Mouse (Mus musculus) CH12.LX (cell line): ENCODE measurements at regions not wholly inside any gene's neighbourhood (a gene's known extent, or its start where the extent isn't known, plus 50 kb on each side); places are given as distances from the start of the nearest gene placed in this dataset.

Source experiments
- DNase-seq: peaks from one replicate; pipeline ENCODE4 v3.0.0-alpha.2; 2013; ENCODE audit errors: extremely low read depth
- H3K27ac ChIP-seq: 2 replicates; pipeline ENCODE4 v1.5.1; 2012; ENCODE audit warnings: low read depth, mild to moderate bottlenecking, control low read depth, moderate library complexity; ENCODE audit not compliant: insufficient read depth
- H3K27me3 ChIP-seq: replicated peaks from 2 replicates; pipeline ENCODE3; 2012; ENCODE audit warnings: inconsistent platforms
- H3K36me3 ChIP-seq, 2 experiments: replicated peaks in 1 of 2; 2 replicates each; pipeline versions ENCODE3 to v1.6.1; 2012; ENCODE audit warnings: inconsistent platforms in 1 of 2, low read length in 1 of 2, mild to moderate bottlenecking in 1 of 2, mixed read lengths in 1 of 2, moderate library complexity in 1 of 2; ENCODE audit not compliant: control insufficient read depth in 1 of 2, insufficient read depth in 1 of 2
- H3K4me1 ChIP-seq, 2 experiments: 2 replicates each; pipeline ENCODE4 v1.6.1; 2012; ENCODE audit warnings: inconsistent platforms in 1 of 2, moderate library complexity in 1 of 2; ENCODE audit not compliant: insufficient read depth in 2 of 2, control insufficient read depth in 1 of 2
- H3K4me2 ChIP-seq: 2 replicates; pipeline ENCODE4 v1.6.1; 2012; ENCODE audit warnings: low read depth, mild to moderate bottlenecking, control low read depth; ENCODE audit not compliant: poor library complexity, insufficient read depth, severe bottlenecking
- H3K4me3 ChIP-seq, 3 experiments: fragments of 150-350 bp in 1 of 3; sonication (generic) in 1 of 3; replicated peaks in 1 of 3; 2 replicates each; pipeline versions ENCODE3 to v1.5.1; 2011 to 2012; ENCODE audit warnings: low read depth in 2 of 3, low read length in 2 of 3, mild to moderate bottlenecking in 2 of 3, moderate library complexity in 2 of 3, control low read depth in 1 of 3, improper control_type of control experiment in 1 of 3, inconsistent platforms in 1 of 3, mixed read lengths in 1 of 3; ENCODE audit not compliant: poor library complexity in 1 of 3
- H3K79me2 ChIP-seq: replicated peaks from 2 replicates; pipeline ENCODE4 v1.6.1; 2012; ENCODE audit warnings: mild to moderate bottlenecking, moderate library complexity; ENCODE audit not compliant: control insufficient read depth, poor library complexity, insufficient read depth, severe bottlenecking; ENCODE audit errors: extremely low read depth
- H3K9ac ChIP-seq: 2 replicates; pipeline ENCODE4 v1.6.1; 2012; ENCODE audit warnings: low read depth, mild to moderate bottlenecking, control low read depth, moderate library complexity; ENCODE audit not compliant: insufficient read depth
- H3K9me3 ChIP-seq: replicated peaks from 2 replicates; pipeline ENCODE3; 2012; ENCODE audit warnings: low read length, inconsistent platforms, mixed read lengths
- CTCF ChIP-seq, 2 experiments: IDR thresholded peaks in 1 of 2; conservative IDR thresholded peaks in 1 of 2; 2 replicates each; pipeline ENCODE4 v1.5.1; 2011 to 2012; ENCODE audit warnings: low read depth in 2 of 2, low read length in 2 of 2, improper control_type of control experiment in 1 of 2, inconsistent platforms in 1 of 2, mild to moderate bottlenecking in 1 of 2, moderate library complexity in 1 of 2
- E2F4 ChIP-seq: IDR thresholded peaks from 2 replicates; pipeline ENCODE4 v1.6.1; 2011; ENCODE audit warnings: low read depth, low read length, improper control_type of control experiment; ENCODE audit not compliant: insufficient replicate concordance
- GABPA ChIP-seq: IDR thresholded peaks from 2 replicates; pipeline ENCODE4 v1.6.1; 2012; ENCODE audit warnings: low read depth, low read length, improper control_type of control experiment, inconsistent platforms; ENCODE audit not compliant: insufficient replicate concordance
- HCFC1 ChIP-seq: IDR thresholded peaks from 2 replicates; pipeline ENCODE4 v1.6.1; 2012; ENCODE audit warnings: low read depth, mild to moderate bottlenecking, inconsistent platforms, low read length, improper control_type of control experiment
- IRF4 ChIP-seq: IDR thresholded peaks from 2 replicates; pipeline ENCODE4 v1.6.1; 2014; ENCODE audit warnings: low read depth, mild to moderate bottlenecking, inconsistent platforms, low read length, improper control_type of control experiment
- JUN ChIP-seq: IDR thresholded peaks from 2 replicates; pipeline ENCODE4 v1.6.1; 2011; ENCODE audit warnings: low read depth, mild to moderate bottlenecking, low read length, improper control_type of control experiment, moderate library complexity; ENCODE audit not compliant: insufficient read depth
- KAT2A ChIP-seq: IDR thresholded peaks from 2 replicates; pipeline ENCODE4 v1.6.1; 2012; ENCODE audit warnings: low read length, improper control_type of control experiment, inconsistent platforms; ENCODE audit not compliant: insufficient replicate concordance
- MAFK ChIP-seq: IDR thresholded peaks from 2 replicates; pipeline ENCODE4 v1.6.1; 2011; ENCODE audit warnings: low read length, improper control_type of control experiment; ENCODE audit not compliant: insufficient replicate concordance
- MAZ ChIP-seq: IDR thresholded peaks from 2 replicates; pipeline ENCODE4 v1.6.1; 2012; ENCODE audit warnings: low read depth, mild to moderate bottlenecking, inconsistent platforms, low read length, improper control_type of control experiment, moderate library complexity
- MEF2A ChIP-seq: IDR thresholded peaks from 2 replicates; pipeline ENCODE4 v1.6.1; 2014; ENCODE audit warnings: low read depth, mild to moderate bottlenecking, inconsistent platforms, low read length, improper control_type of control experiment, borderline replicate concordance
- MXI1 ChIP-seq: IDR thresholded peaks from 2 replicates; pipeline ENCODE4 v1.6.1; 2011; ENCODE audit warnings: mild to moderate bottlenecking, low read depth, low read length, improper control_type of control experiment
- NELFE ChIP-seq: IDR thresholded peaks from 2 replicates; pipeline ENCODE4 v1.6.1; 2011; ENCODE audit warnings: low read depth, low read length, improper control_type of control experiment
- RAD21 ChIP-seq: IDR thresholded peaks from 2 replicates; pipeline ENCODE4 v1.6.1; 2011; ENCODE audit warnings: low read depth, mild to moderate bottlenecking, low read length, improper control_type of control experiment, moderate library complexity
- RCOR1 ChIP-seq: conservative IDR thresholded peaks from 2 replicates; pipeline ENCODE4 v1.6.1; 2012; ENCODE audit warnings: low read depth, mild to moderate bottlenecking, inconsistent platforms, low read length, improper control_type of control experiment
- TCF12 ChIP-seq: IDR thresholded peaks from 2 replicates; pipeline ENCODE4 v1.6.1; 2014; ENCODE audit warnings: low read depth, mild to moderate bottlenecking, inconsistent platforms, low read length, improper control_type of control experiment
- ZNF384 ChIP-seq: IDR thresholded peaks from 2 replicates; pipeline ENCODE4 v1.6.1; 2012; ENCODE audit warnings: low read depth, low read length, improper control_type of control experiment, inconsistent platforms
- dilution Hi-C: fragments of 300-500 bp; cut with MboI; formaldehyde crosslinking; loops from 2 replicates; pipeline ENCODE4 v1.14.3; 2020; ENCODE audit warnings: low sequenced_read_pairs; ENCODE audit not compliant: extremely low pct_unique_long_range_greater_than_20kb, extremely low pct_ligation_motif_present
- in situ Hi-C: fragments of 300-500 bp; cut with MboI; formaldehyde crosslinking; loops from 3 replicates; pipeline ENCODE4 v1.14.3; 2019; ENCODE audit warnings: low sequenced_read_pairs, low pct_ligation_motif_present, low pct_unique_long_range_greater_than_20kb, mixed read lengths

DNA sequence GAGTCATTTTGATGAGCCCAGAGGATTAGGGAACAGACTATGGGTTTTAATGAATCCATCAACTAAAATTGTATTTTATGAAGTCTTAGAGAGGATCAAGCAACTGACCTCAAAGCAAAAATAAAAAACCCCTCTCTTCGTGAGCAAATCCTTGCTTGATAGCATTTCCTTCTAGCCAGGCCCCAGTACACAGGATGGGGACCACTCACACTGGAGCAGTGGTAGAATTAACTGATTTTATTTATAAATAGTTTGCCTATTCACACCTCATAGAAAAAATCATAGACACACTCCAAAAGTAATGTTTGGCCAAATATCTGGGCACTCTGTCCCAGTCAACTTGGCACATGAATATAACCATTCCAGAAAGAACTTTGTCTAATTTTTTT lies 649.0 kb upstream of the Cited2 start:
- TF ChIP-seq RAD21 (no peak), KAT2A (no peak), GABPA (no peak), NELFE (no peak), TCF12 (no peak), MXI1 (no peak), CTCF (conservative IDR thresholded peaks at IDR 0.05 in 1 of 2, IDR thresholded peaks at IDR 0.05 in 1 of 2; ENCODE audit: low read depth in 2 of 2, low read length in 2 of 2) (no peak), JUN (no peak), MAZ (no peak), IRF4 (no peak), RCOR1 (no peak), ZNF384 (no peak), HCFC1 (no peak), MAFK (no peak)
- no peaks in the 10 kb centered on the region for H3K79me2 ChIP-seq
- no peak overlapping the region for H3K9ac ChIP-seq
- H3K9me3 ChIP-seq, result no peaks in the 10 kb centered on the region
- in situ Hi-C loops (no loop called here), dilution Hi-C loops (no loop called here)
- H3K27ac ChIP-seq, result no peak overlapping the region
- H3K36me3 ChIP-seq, result no peaks in the 10 kb centered on the region
- DNase-seq, result no peak
- no peak overlapping the region for H3K4me2 ChIP-seq
- no peak overlapping the region for H3K4me3 ChIP-seq
- H3K27me3 ChIP-seq, result no peaks in the 10 kb centered on the region
- no peaks in the 10 kb centered on the region for H3K4me1 ChIP-seq

DNA sequence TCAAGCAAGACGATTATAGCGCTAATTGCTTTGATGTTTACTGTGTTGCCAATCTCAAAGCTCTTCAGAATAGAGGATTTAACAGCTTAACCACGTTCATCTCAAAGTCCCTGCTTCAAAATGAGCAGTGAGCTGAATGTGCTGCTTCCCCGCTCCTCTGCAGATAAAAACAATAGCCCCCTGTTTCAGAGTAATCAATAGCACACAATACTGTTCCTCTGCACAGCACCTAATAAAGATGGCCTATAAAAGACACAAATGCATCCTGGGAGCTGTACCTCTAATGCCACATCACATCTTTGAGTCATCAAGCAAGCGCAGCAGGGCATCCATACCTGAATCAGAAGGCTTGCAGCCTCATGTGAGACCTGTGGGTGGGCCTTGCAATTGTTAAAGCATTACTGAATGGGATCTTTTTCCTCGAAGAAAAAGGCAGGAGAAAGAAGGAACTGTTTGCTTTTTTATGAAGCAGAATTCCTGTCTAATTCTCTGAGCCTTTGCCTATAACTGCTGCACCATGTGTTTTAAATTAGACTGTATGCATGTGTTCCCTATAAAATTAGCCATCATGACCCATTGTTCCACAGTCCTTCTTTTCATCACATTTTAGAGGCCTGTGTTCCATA lies 648.5 kb upstream of the Cited2 start:
- TF ChIP-seq ZNF384 (no peak), E2F4 (no peak), MEF2A (no peak)
- Histone ChIP-seq H3K27me3 (no peaks in the 10 kb centered on the region), H3K9ac (no peak overlapping the region), H3K79me2 (no peaks in the 10 kb centered on the region), H3K4me1 (no peaks in the 10 kb centered on the region), H3K4me2 (no peak overlapping the region), H3K27ac (no peak overlapping the region), H3K4me3 (no peak overlapping the region), H3K36me3 (no peaks in the 10 kb centered on the region), H3K9me3 (no peaks in the 10 kb centered on the region)
- DNase-seq, result no peak
- dilution Hi-C loops, result no loop called here
- in situ Hi-C loops, result no loop called here
